Mouse (Mus musculus) heart, adult 8-10 months (tissue): Measurements from ENCODE around the gene Zfp866. TPM values are rescaled to one million over a fixed set of nuclear protein-coding genes. Genes with fewer than 3 reads are reported as not detected.

Experiments
- DNase-seq: peaks from one replicate; pipeline ENCODE4 v3.0.0; 2022; ENCODE audit warnings: low spot score
- total RNA-seq, 4 experiments: library from RNA; stranded (reverse); gene quantifications; 2 replicates each; pipeline ENCODE4 v1.2.4; 2022

The Zfp866 gene
- total RNA-seq = 10 to 100 TPM; 13.7 to 15.6 (median 15.0) TPM

GRCm38 (mm10) chr8:69790773-69791367 lies at the start of gene Zfp866, which contains the start of gene Atp13a1:
Gene Zfp866 (minus strand): TSS chr8:69791178.
Gene Atp13a1 (plus strand): TSS chr8:69791163.
- peak; percentile 87 for DNase-seq

- no peak for DNase-seq
These were observed 46.2 kb upstream of the Zfp866 start for GRCm38 (mm10) chr8:69837057-69837682.

GRCm38 (mm10) chr8:69832298-69832853 lies 41.4 kb upstream of the Zfp866 start, which contains the start of gene Pbx4:
Gene Pbx4 (plus strand): TSS chr8:69832491.
- DNase-seq = peak; percentile 74

- no peak for DNase-seq
These were observed 35.4 kb upstream of the Zfp866 start for GRCm38 (mm10) chr8:69826371-69826770.

- no peak for DNase-seq
These were observed 31.6 kb upstream of the Zfp866 start, which contains the start of gene Lpar2 for GRCm38 (mm10) chr8:69822386-69823191. Gene Lpar2 (plus strand): TSS chr8:69822429.

GRCm38 (mm10) chr8:69821971-69822385 lies 31.0 kb upstream of the Zfp866 start:
- no peak for DNase-seq

- DNase-seq = no peak
These were observed 29.5 kb upstream of the Zfp866 start for GRCm38 (mm10) chr8:69820466-69820865.

- DNase-seq = no peak
These were observed 24.4 kb upstream of the Zfp866 start for GRCm38 (mm10) chr8:69815396-69815795.

- no peak for DNase-seq
These were observed 23.9 kb upstream of the Zfp866 start for GRCm38 (mm10) chr8:69814881-69815280.

- DNase-seq = no peak
These were observed 18.8 kb upstream of the Zfp866 start for GRCm38 (mm10) chr8:69809820-69810219.

GRCm38 (mm10) chr8:69808864-69809403 lies 18.0 kb upstream of the Zfp866 start:
- peak; percentile 16 for DNase-seq

GRCm38 (mm10) chr8:69808094-69808863 lies 17.3 kb upstream of the Zfp866 start, which contains the start of gene Gmip:
Gene Gmip (plus strand): TSS chr8:69808679.
- DNase-seq = peak; percentile 81

GRCm38 (mm10) chr8:69807236-69807635 lies 16.3 kb upstream of the Zfp866 start:
- no peak for DNase-seq

- DNase-seq = no peak
These were observed 14.5 kb upstream of the Zfp866 start for GRCm38 (mm10) chr8:69805491-69805890.

- no peak for DNase-seq
These were observed 14.1 kb upstream of the Zfp866 start for GRCm38 (mm10) chr8:69805086-69805485.

- no peak for DNase-seq
These were observed 13.6 kb upstream of the Zfp866 start for GRCm38 (mm10) chr8:69804537-69804936.

- no peak for DNase-seq
These were observed 12.4 kb upstream of the Zfp866 start for GRCm38 (mm10) chr8:69803366-69803765.

GRCm38 (mm10) chr8:69802216-69802615 lies 11.2 kb upstream of the Zfp866 start:
- DNase-seq = no peak

GRCm38 (mm10) chr8:69801796-69802195 lies 10.8 kb upstream of the Zfp866 start:
- DNase-seq = no peak

- no peak for DNase-seq
These were observed 9.0 kb upstream of the Zfp866 start for GRCm38 (mm10) chr8:69799946-69800345.

- no peak for DNase-seq
These were observed 8.3 kb upstream of the Zfp866 start for GRCm38 (mm10) chr8:69799261-69799660.
